Mouse (Mus musculus): Measurements from ENCODE around the gene Prkcz. TPM values are rescaled to one million over a fixed set of nuclear protein-coding genes. Genes with fewer than 3 reads are reported as not detected.

The Prkcz gene
- polyA plus RNA-seq, 1 experiment, result 33.3 TPM

DNA sequence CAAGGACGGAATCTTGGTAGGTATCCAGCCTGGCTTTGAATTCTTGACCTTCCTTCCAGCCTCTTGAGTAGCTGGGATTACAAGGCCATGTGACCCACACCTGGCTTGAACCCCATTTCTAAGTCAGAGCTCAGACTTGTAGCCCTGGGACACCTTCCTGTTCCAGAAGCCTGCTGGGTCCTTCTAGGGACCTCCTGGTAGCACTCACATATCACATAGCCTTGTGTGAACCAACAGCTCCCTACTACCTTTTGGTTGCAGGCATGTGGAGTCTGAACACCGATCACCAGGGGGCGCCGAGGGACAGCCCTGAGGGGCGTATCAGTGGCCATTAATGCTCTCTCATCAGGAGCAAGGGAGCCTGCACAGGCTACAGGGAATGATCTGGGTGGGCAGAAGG, 92.8 kb downstream of the Prkcz start:
- H3K9ac ChIP-seq (ENCODE audit: low read depth, poor library complexity, severe bottlenecking), result no peak overlapping the region
- TF ChIP-seq CTCF (IDR thresholded peaks at IDR 0.05; ENCODE audit: low read depth, low read length), result peak; percentile 71
- no peak for TF ChIP-seq EP300 (IDR thresholded peaks at IDR 0.05; ENCODE audit: insufficient read depth, low read depth, low read length)
- no peaks in the 10 kb centered on the region for H3K9me3 ChIP-seq (replicated peaks; ENCODE audit: control insufficient read depth, insufficient read depth, low read length, poor library complexity, severe bottlenecking)
- H3K27me3 ChIP-seq (ENCODE audit: control insufficient read depth, insufficient read depth, low read length, poor library complexity, severe bottlenecking), result no peaks in the 10 kb centered on the region
- H3K36me3 ChIP-seq (ENCODE audit: control insufficient read depth, insufficient read depth, low read length, poor library complexity, severe bottlenecking), result no peaks in the 10 kb centered on the region
- no peaks in the 10 kb centered on the region for H3K4me1 ChIP-seq (ENCODE audit: control insufficient read depth, insufficient read depth, low read length)
- H3K4me3 ChIP-seq (ENCODE audit: low read depth, low read length), result no peak overlapping the region
- no peak overlapping the region for H3K27ac ChIP-seq (ENCODE audit: insufficient read depth, low read length)

GRCm38 (mm10) chr4:155267639-155268175, 93.5 kb downstream of the Prkcz start:
- Histone ChIP-seq H3K4me1 (ENCODE audit: control insufficient read depth, insufficient read depth, low read length) (no peaks in the 10 kb centered on the region), H3K27ac (ENCODE audit: insufficient read depth, low read length) (no peak overlapping the region), H3K9me3 (replicated peaks; ENCODE audit: control insufficient read depth, insufficient read depth, low read length, poor library complexity, severe bottlenecking) (no peaks in the 10 kb centered on the region), H3K27me3 (ENCODE audit: control insufficient read depth, insufficient read depth, low read length, poor library complexity, severe bottlenecking) (no peaks in the 10 kb centered on the region), H3K9ac (ENCODE audit: low read depth, poor library complexity, severe bottlenecking) (no peak overlapping the region), H3K4me3 (ENCODE audit: low read depth, low read length) (no peak overlapping the region), H3K36me3 (ENCODE audit: control insufficient read depth, insufficient read depth, low read length, poor library complexity, severe bottlenecking) (no peaks in the 10 kb centered on the region)
- TF ChIP-seq EP300 (IDR thresholded peaks at IDR 0.05; ENCODE audit: insufficient read depth, low read depth, low read length) (no peak), POLR2A (IDR thresholded peaks at IDR 0.05; ENCODE audit: insufficient read depth, low read length) (no peak), CTCF (IDR thresholded peaks at IDR 0.05; ENCODE audit: low read depth, low read length) (no peak)

GRCm38 (mm10) chr4:155267047-155267543, 94.1 kb downstream of the Prkcz start:
- Histone ChIP-seq H3K27me3 (ENCODE audit: control insufficient read depth, insufficient read depth, low read length, poor library complexity, severe bottlenecking) (no peaks in the 10 kb centered on the region), H3K9ac (ENCODE audit: low read depth, poor library complexity, severe bottlenecking) (no peak overlapping the region), H3K36me3 (ENCODE audit: control insufficient read depth, insufficient read depth, low read length, poor library complexity, severe bottlenecking) (no peaks in the 10 kb centered on the region), H3K9me3 (replicated peaks; ENCODE audit: control insufficient read depth, insufficient read depth, low read length, poor library complexity, severe bottlenecking) (no peaks in the 10 kb centered on the region), H3K27ac (ENCODE audit: insufficient read depth, low read length) (no peak overlapping the region), H3K4me1 (ENCODE audit: control insufficient read depth, insufficient read depth, low read length) (no peaks in the 10 kb centered on the region), H3K4me3 (ENCODE audit: low read depth, low read length) (no peak overlapping the region)
- TF ChIP-seq POLR2A (IDR thresholded peaks at IDR 0.05; ENCODE audit: insufficient read depth, low read length), result no peak
- TF ChIP-seq EP300 (IDR thresholded peaks at IDR 0.05; ENCODE audit: insufficient read depth, low read depth, low read length), result no peak
- no peak for TF ChIP-seq CTCF (IDR thresholded peaks at IDR 0.05; ENCODE audit: low read depth, low read length)

DNA sequence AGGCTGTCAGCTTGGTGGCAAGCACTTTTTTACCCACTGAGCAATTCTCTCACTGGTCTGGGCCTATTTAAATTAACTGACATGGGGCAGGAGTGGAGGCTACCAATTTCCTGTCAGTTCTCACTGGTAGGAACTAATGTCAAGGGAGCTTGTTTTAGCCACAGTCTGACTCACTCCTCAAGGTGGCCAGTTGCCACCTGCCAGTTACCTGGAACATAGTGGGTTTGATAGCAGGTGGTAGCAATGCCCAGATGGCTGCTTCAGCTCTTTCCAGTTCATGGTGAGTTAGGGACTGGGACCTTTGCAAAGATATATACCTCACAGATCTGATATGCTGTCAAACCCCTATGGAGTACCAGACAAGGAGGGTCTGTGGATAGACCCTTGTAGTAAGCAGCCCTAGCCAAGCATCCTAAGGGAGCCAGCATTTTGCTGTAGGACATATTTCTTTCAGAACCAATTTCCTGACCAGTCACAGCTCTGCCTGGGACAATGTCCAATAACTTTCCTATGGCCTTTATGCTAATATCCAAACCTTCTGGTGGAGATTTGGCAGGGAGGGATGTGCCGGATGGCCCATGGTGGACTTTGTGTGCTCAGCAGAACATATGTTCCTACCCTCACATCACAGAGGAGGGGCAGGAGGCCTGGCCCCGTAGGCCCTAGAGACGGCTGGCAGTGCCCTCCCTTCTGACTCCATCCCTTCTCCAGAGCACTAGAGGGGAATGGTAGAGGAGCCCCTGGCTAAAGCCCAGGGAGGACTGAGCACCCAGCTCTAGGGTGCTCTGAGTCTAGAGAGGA, 96.4 kb downstream of the Prkcz start:
- H3K27ac ChIP-seq (ENCODE audit: insufficient read depth, low read length), result no peak overlapping the region
- no peak overlapping the region for H3K9ac ChIP-seq (ENCODE audit: low read depth, poor library complexity, severe bottlenecking)

DNA sequence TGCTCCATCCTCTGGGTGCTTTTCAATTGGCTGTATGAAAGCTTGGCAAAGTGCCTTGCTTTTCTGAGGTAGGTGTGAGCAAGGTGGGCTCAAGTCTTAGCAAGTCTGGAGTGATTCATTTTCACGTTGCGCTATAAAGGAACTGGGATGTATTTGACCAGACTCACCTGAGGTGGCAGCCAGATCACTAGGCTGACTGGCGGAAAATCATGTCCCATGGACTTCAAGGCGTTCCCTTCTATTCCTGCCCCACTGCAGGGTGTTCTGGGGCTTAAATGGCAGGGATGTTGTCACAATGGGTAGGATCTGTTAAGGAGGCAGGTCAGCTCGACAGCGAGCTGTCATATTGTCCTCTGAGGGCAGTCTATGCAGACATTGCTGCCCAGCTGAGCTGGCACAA, 108.9 kb downstream of the Prkcz start:
- Histone ChIP-seq H3K4me1 (ENCODE audit: control insufficient read depth, insufficient read depth, low read length) (no peaks in the 10 kb centered on the region), H3K36me3 (ENCODE audit: control insufficient read depth, insufficient read depth, low read length, poor library complexity, severe bottlenecking) (no peaks in the 10 kb centered on the region), H3K4me3 (ENCODE audit: low read depth, low read length) (no peak overlapping the region), H3K27me3 (ENCODE audit: control insufficient read depth, insufficient read depth, low read length, poor library complexity, severe bottlenecking) (no peaks in the 10 kb centered on the region), H3K27ac (ENCODE audit: insufficient read depth, low read length) (no peak overlapping the region), H3K9me3 (replicated peaks; ENCODE audit: control insufficient read depth, insufficient read depth, low read length, poor library complexity, severe bottlenecking) (no peaks in the 10 kb centered on the region), H3K9ac (ENCODE audit: low read depth, poor library complexity, severe bottlenecking) (no peak overlapping the region)
- TF ChIP-seq POLR2A (IDR thresholded peaks at IDR 0.05; ENCODE audit: insufficient read depth, low read length) (no peak), CTCF (IDR thresholded peaks at IDR 0.05; ENCODE audit: low read depth, low read length) (no peak)

More for the DNA sequence above, 96.4 kb downstream of the Prkcz start:
- 0 out of 2 replicates have a peak, but pooled peaks cover 3% of the 10 kb centered on the region for H3K9me3 ChIP-seq (replicated peaks; ENCODE audit: control insufficient read depth, insufficient read depth, low read length, poor library complexity, severe bottlenecking)
- H3K27me3 ChIP-seq (ENCODE audit: control insufficient read depth, insufficient read depth, low read length, poor library complexity, severe bottlenecking), result no peaks in the 10 kb centered on the region
- TF ChIP-seq CTCF (IDR thresholded peaks at IDR 0.05; ENCODE audit: low read depth, low read length) (no peak), POLR2A (IDR thresholded peaks at IDR 0.05; ENCODE audit: insufficient read depth, low read length) (no peak), EP300 (IDR thresholded peaks at IDR 0.05; ENCODE audit: insufficient read depth, low read depth, low read length) (no peak)
- H3K4me1 ChIP-seq (ENCODE audit: control insufficient read depth, insufficient read depth, low read length), result no peaks in the 10 kb centered on the region
- no peak overlapping the region for H3K4me3 ChIP-seq (ENCODE audit: low read depth, low read length)
- H3K36me3 ChIP-seq (ENCODE audit: control insufficient read depth, insufficient read depth, low read length, poor library complexity, severe bottlenecking), result no peaks in the 10 kb centered on the region

GRCm38 (mm10) chr4:155251147-155251546, 110.0 kb downstream of the Prkcz start:
- TF ChIP-seq CTCF (IDR thresholded peaks at IDR 0.05; ENCODE audit: low read depth, low read length) (no peak), EP300 (IDR thresholded peaks at IDR 0.05; ENCODE audit: insufficient read depth, low read depth, low read length) (no peak), POLR2A (IDR thresholded peaks at IDR 0.05; ENCODE audit: insufficient read depth, low read length) (no peak)
- Histone ChIP-seq H3K4me3 (ENCODE audit: low read depth, low read length) (no peak overlapping the region; the same call in 1 of the 2 replicates), H3K27ac (ENCODE audit: insufficient read depth, low read length) (no peak overlapping the region), H3K9ac (ENCODE audit: low read depth, poor library complexity, severe bottlenecking) (peak overlapping the region; percentile 84; the same call in 1 of the 2 replicates), H3K9me3 (replicated peaks; ENCODE audit: control insufficient read depth, insufficient read depth, low read length, poor library complexity, severe bottlenecking) (no peaks in the 10 kb centered on the region), H3K36me3 (ENCODE audit: control insufficient read depth, insufficient read depth, low read length, poor library complexity, severe bottlenecking) (no peaks in the 10 kb centered on the region), H3K27me3 (ENCODE audit: control insufficient read depth, insufficient read depth, low read length, poor library complexity, severe bottlenecking) (no peaks in the 10 kb centered on the region), H3K4me1 (ENCODE audit: control insufficient read depth, insufficient read depth, low read length) (no peaks in the 10 kb centered on the region)
